Mouse (Mus musculus) brain, embryonic 14.5 days (tissue): ENCODE measurements around the gene Apba1.

Experiments
- CTCF ChIP-seq: fragments of 200-500 bp; IDR thresholded peaks from 2 replicates; pipeline ENCODE4 v1.5.1; 2012; ENCODE audit warnings: inconsistent platforms, mild to moderate bottlenecking, moderate library complexity, borderline replicate concordance; ENCODE audit not compliant: insufficient read depth, insufficient read length; ENCODE audit errors: extremely low read depth
- POLR2A ChIP-seq: fragments of 200-500 bp; IDR thresholded peaks from 2 replicates; pipeline ENCODE4 v1.6.1; 2012; ENCODE audit warnings: mild to moderate bottlenecking, inconsistent platforms, borderline replicate concordance; ENCODE audit not compliant: poor library complexity, insufficient read depth, insufficient read length, severe bottlenecking; ENCODE audit errors: extremely low read depth

DNA sequence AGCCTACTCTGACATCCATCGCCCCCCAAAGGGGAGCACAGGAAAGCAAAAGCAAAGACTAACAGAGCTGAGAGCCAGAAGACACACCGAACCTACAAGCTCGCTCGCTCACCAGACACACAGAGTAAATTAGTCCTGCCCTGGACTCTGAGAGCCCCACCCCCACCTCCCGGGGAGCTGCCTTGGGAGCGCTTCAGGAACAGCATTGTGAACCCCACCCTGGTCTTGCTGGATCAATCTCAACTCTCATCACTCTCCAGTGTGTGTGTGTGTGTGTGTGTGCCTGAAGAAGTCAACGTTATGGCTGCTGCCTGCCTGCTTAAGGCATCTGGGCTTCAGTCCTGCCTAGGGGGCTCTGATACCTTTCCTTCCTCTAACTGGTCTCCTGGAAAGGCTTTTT, 1.7 kb upstream of the Apba1 start:
- no peak for TF ChIP-seq POLR2A
- no peak for TF ChIP-seq CTCF
